Mouse (Mus musculus) C2C12 (cell line): ENCODE measurements around the gene Apol7c.
"Not testable (repeated sequence)": the region's sequence is repeated elsewhere in the genome, so short reads cannot be mapped to it uniquely, and the experiment has no call there.

Experiments
- CTCF ChIP-seq: IDR thresholded peaks from one replicate; pipeline ENCODE4 v1.5.1; 2011; ENCODE audit not compliant: control insufficient read depth, insufficient read depth, insufficient read length
- USF1 ChIP-seq: IDR thresholded peaks from one replicate; pipeline ENCODE4 v1.6.1; 2011; ENCODE audit warnings: low read depth, mild to moderate bottlenecking, control low read depth, moderate library complexity

GRCm38 (mm10) chr15:77493181-77493580, 39.9 kb downstream of the Apol7c start:
- TF ChIP-seq CTCF, USF1: not testable (repeated sequence)
